Mouse (Mus musculus) forebrain, embryonic 11.5 days (tissue): ENCODE measurements at regions not wholly inside any gene's neighbourhood (a gene's known extent, or its start where the extent isn't known, plus 50 kb on each side); places are given as distances from the start of the nearest gene placed in this dataset.

Experiments
- ATAC-seq: fragments of 200-750 bp; cut with Nextera tagmentation; replicated peaks from 2 replicates; pipeline ENCODE4 v1.8.0; 2017; ENCODE audit warnings: moderate TSS enrichment; ENCODE audit not compliant: low FRiP score
- DNase-seq: peaks from one replicate; pipeline ENCODE4 v3.0.0-alpha.2; 2017; ENCODE audit warnings: low spot score
- H3K27ac ChIP-seq: fragments of 300-500 bp; sonication (generic); 2 replicates; pipeline ENCODE4 v1.5.1; 2014; ENCODE audit warnings: low read depth, low read length
- H3K27me3 ChIP-seq: fragments of 300-500 bp; sonication (generic); 2 replicates; pipeline ENCODE4 v1.6.1; 2014; ENCODE audit warnings: mild to moderate bottlenecking, low read length, mixed read lengths; ENCODE audit not compliant: control insufficient read depth, insufficient read depth
- H3K36me3 ChIP-seq: fragments of 300-500 bp; sonication (generic); 2 replicates; pipeline ENCODE4 v1.6.1; 2014; ENCODE audit warnings: mild to moderate bottlenecking, low read length, moderate library complexity, mixed read lengths; ENCODE audit not compliant: control insufficient read depth, insufficient read depth
- H3K4me1 ChIP-seq: fragments of 300-500 bp; sonication (generic); replicated peaks from 2 replicates; pipeline ENCODE4 v1.6.1; 2014; ENCODE audit warnings: low read length, mixed read lengths; ENCODE audit not compliant: control insufficient read depth, insufficient read depth
- H3K4me2 ChIP-seq: fragments of 300-500 bp; sonication (generic); 2 replicates; pipeline ENCODE4 v1.6.1; 2014; ENCODE audit warnings: low read depth, mild to moderate bottlenecking, low read length, moderate library complexity, mixed read lengths; ENCODE audit not compliant: severe bottlenecking
- H3K4me3 ChIP-seq: fragments of 300-500 bp; sonication (generic); 2 replicates; pipeline ENCODE4 v1.5.1; 2014; ENCODE audit warnings: low read depth, low read length
- H3K9ac ChIP-seq: fragments of 300-500 bp; sonication (generic); 2 replicates; pipeline ENCODE4 v1.6.1; 2014; ENCODE audit warnings: low read length
- H3K9me3 ChIP-seq: fragments of 300-500 bp; sonication (generic); 2 replicates; pipeline ENCODE4 v1.6.1; 2016; ENCODE audit warnings: low read length, mixed read lengths; ENCODE audit not compliant: control insufficient read depth
- WGBS: fragments of 180-500 bp; shearing (Covaris S2); extraction: QIAGEN DNeasy Blood & Tissue Kit; methylation state at CpG from one replicate; pipeline ENCODE4 v1.1.7; 2014; 5-methylcytosine and 5-hydroxymethylcytosine counted together

DNA sequence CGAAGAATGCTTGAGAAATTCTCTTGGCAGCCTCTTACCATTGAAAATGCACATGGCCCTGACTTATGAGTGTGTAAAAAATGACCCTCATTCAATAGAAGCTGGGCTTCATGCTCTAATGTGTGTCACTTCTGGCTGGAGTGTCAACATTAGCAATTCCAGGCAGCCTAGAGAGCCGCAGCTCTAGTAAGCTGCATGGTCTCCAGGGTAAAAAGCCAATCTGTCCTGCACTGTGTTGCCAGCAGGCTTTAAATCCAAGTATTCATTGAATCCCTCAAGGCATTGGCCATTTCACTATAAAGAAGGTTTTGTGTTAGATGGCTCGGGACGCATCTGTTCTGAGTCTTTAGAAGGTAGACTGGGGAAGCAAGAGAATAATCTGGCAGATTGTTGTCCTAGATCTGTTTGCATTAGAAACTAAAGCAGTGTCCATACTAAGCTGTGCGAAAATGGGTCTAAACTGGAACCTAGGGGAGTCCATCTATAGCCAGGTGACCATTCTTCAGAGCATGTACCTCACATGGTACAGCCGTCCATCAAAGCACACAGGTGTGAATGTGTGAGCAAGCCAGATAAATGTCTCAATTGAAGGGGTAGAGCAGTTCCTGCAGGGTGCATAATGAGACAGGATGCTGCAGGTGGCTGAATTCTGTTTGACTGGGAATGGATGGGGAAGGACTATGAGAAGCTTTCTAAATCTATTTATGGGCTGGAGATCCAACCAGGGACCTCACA, 189.6 kb downstream of the Smoc2 start:
- Histone ChIP-seq H3K9me3 (no peaks in the 10 kb centered on the region), H3K9ac (no peak overlapping the region), H3K36me3 (no peaks in the 10 kb centered on the region), H3K4me1 (no peaks in the 10 kb centered on the region), H3K27ac (no peak overlapping the region), H3K4me3 (no peak overlapping the region), H3K4me2 (no peak overlapping the region), H3K27me3 (no peaks in the 10 kb centered on the region)
- WGBS, result 71% methylated on average over 6 of the region's 6 CpGs
- DNase-seq, result no peak
- no peak for ATAC-seq

DNA sequence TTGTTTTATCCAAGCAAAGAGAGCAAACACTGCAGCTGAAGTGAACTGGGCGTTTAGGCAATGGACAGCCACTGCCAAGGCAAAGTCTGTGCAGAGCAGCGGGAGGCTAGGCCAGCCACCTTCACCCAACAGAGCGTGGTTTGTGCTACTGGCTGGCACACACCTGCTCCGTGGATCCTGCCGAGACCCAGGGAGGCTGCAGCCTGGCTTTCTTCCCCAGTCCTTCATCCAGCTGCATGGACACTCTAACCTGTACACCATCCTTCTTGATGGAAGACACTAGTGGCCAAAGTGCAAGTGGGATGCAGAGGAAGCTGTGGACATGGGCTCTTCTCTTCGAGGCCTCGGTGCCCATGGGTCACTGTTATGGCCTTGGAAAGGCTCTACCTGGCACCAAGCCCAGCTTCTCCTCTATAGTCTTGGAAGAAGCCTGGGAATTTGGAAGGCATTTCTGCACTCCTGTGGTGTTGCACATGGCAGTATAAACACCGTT, 176.0 kb downstream of the Smoc2 start:
- Histone ChIP-seq H3K27me3 (no peaks in the 10 kb centered on the region), H3K27ac (no peak overlapping the region), H3K9ac (no peak overlapping the region), H3K4me3 (no peak overlapping the region), H3K4me2 (no peak overlapping the region), H3K36me3 (no peaks in the 10 kb centered on the region), H3K4me1 (peaks cover 4% of the 10 kb centered on the region; the same call in 1 of the 2 replicates), H3K9me3 (no peaks in the 10 kb centered on the region)
- 0 out of 2 replicates have a peak, but pooled peaks have one; percentile 30 for ATAC-seq
- WGBS, result 76% methylated on average over 8 of the region's 8 CpGs
- DNase-seq, result no peak
